Mouse (Mus musculus) midbrain, embryonic 15.5 days (tissue): ENCODE data around the gene Olfr122. TPM values are rescaled to one million over a fixed set of nuclear protein-coding genes. Genes with fewer than 3 reads are reported as not detected.

Experiments used
- ATAC-seq: fragments of 200-750 bp; cut with Nextera tagmentation; replicated peaks from 2 replicates; pipeline ENCODE4 v1.8.0; 2017; ENCODE audit warnings: moderate TSS enrichment
- H3K27ac ChIP-seq: fragments of 300-500 bp; sonication (generic); 2 replicates; pipeline ENCODE4 v1.5.1; 2015; ENCODE audit warnings: mild to moderate bottlenecking, inconsistent platforms
- H3K27me3 ChIP-seq: fragments of 300-500 bp; sonication (generic); replicated peaks from 2 replicates; pipeline ENCODE4 v1.6.1; 2015; ENCODE audit warnings: inconsistent platforms
- H3K36me3 ChIP-seq: fragments of 300-500 bp; sonication (generic); replicated peaks from 2 replicates; pipeline ENCODE4 v1.6.1; 2015; ENCODE audit warnings: inconsistent platforms
- H3K4me1 ChIP-seq: fragments of 300-500 bp; sonication (generic); 2 replicates; pipeline ENCODE4 v1.6.1; 2015; ENCODE audit warnings: inconsistent platforms
- H3K4me2 ChIP-seq: fragments of 300-500 bp; sonication (generic); 2 replicates; pipeline ENCODE4 v1.6.1; 2015; ENCODE audit warnings: inconsistent platforms, mild to moderate bottlenecking, moderate library complexity
- H3K4me3 ChIP-seq: fragments of 300-500 bp; sonication (generic); 2 replicates; pipeline ENCODE4 v1.5.1; 2015; ENCODE audit warnings: mild to moderate bottlenecking, inconsistent platforms
- H3K9ac ChIP-seq: fragments of 300-500 bp; sonication (generic); 2 replicates; pipeline ENCODE4 v1.6.1; 2015; ENCODE audit warnings: mild to moderate bottlenecking, inconsistent platforms
- H3K9me3 ChIP-seq: fragments of 300-500 bp; sonication (generic); 2 replicates; pipeline ENCODE4 v1.6.1; 2016; ENCODE audit warnings: inconsistent platforms
- WGBS: fragments of 180-500 bp; shearing (Covaris S2); methylation state at CpG from one replicate; pipeline ENCODE4 v1.1.7; 2015; ENCODE audit warnings: mixed read lengths; 5-methylcytosine and 5-hydroxymethylcytosine counted together
- polyA plus RNA-seq: library from polyadenylated mRNA; unstranded; fragments of >200 nt; fragmentation: Nextera tagmentation; extraction: Ambion mirVana; gene quantifications from 2 replicates; pipeline ENCODE4 v1.2.1, GENCODE M21; 2015

Gene Olfr122
- not detected in 2 replicates for polyA plus RNA-seq

DNA sequence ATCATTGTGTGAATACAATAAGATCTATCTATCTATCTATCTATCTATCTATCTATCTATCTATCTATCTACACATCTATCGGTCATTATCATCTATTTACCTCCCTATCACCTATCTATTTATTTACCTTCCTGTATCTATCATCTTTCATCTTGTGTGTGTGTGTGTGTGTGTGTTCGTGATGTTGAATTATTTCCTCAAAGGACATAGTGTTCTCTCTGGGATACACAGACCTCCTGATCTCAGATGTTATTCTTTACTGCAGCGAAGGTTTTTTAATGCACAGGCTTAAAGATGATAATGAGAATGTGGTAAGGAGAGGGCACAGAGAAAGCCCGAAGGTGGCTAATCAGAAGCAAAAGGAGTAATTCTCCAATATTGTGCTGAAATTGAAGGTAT is at the start of gene Olfr122:
Gene Olfr122, plus strand, starts transcription at position 301 of the 400 bp plus-strand sequence.
- no peak within 1 kb of the TSS for H3K4me2 ChIP-seq
- no peaks in the 10 kb centered on the region for H3K9me3 ChIP-seq
- ATAC-seq: no peak
- H3K36me3 ChIP-seq: no peaks in the 10 kb centered on the region
- H3K27ac ChIP-seq: no peak within 1 kb of the TSS
- WGBS: 83% methylated on average over 4 of the region's 4 CpGs
- H3K9ac ChIP-seq: no peak within 1 kb of the TSS
- no peaks in the 10 kb centered on the region for H3K4me1 ChIP-seq
- H3K4me3 ChIP-seq: no peak within 1 kb of the TSS
- no peaks in the 10 kb centered on the region for H3K27me3 ChIP-seq

DNA sequence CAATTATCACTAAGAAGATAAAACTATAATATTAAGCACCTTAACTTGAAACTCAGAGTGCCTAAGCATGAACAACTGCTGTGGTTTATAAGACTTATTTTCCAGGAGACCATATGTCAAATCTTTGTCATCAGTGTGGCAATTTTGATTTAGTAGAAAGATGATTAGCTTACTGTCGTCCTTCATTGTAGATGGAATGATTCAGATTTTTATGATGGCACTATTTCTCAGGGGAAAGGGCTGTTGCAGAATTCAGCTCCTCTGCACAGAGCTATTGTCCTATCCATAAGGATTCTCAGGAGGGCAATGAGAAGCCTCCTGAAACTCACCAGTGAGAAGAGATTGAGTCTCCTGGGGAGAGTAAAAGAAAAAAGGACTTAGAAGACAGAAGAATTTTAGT is 46.9 kb upstream of the Olfr122 start, which contains the start of gene Olfr120:
Gene Olfr120, plus strand, starts transcription at position 301 of the 400 bp plus-strand sequence.
- 64% methylated on average over 1 of the region's 1 CpGs for WGBS
- no peak within 1 kb of the TSS for H3K4me3 ChIP-seq
- H3K36me3 ChIP-seq: no peaks in the 10 kb centered on the region
- no peak within 1 kb of the TSS for H3K27ac ChIP-seq
- no peaks in the 10 kb centered on the region for H3K4me1 ChIP-seq
- no peak within 1 kb of the TSS for H3K9ac ChIP-seq
- H3K9me3 ChIP-seq: no peaks in the 10 kb centered on the region
- H3K27me3 ChIP-seq: no peaks in the 10 kb centered on the region
- ATAC-seq: no peak
- no peak within 1 kb of the TSS for H3K4me2 ChIP-seq

DNA sequence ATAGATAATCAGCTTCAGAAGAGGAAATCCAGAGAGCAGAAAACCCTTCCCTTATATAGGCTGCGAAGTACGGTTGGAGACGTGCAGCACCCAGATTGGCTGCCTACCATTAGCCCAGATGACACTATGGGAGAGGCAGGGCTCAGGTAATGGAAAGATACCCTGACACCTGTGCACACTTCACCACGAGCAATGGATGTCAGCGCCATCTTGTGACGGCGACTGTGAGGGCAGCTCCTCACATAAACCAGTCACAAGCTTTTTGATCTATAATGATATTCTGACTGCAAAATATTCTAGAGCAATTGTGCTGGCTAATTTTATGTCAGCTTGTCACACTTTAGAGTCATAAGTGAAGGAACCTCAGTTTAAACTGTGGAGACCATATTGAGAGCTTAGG is 30.3 kb upstream of the Olfr122 start:
- H3K4me1 ChIP-seq: no peaks in the 10 kb centered on the region
- WGBS: 59% methylated on average over 7 of the region's 7 CpGs
- H3K27me3 ChIP-seq: no peaks in the 10 kb centered on the region
- H3K4me2 ChIP-seq: no peak overlapping the region
- no peak overlapping the region for H3K27ac ChIP-seq
- H3K36me3 ChIP-seq: no peaks in the 10 kb centered on the region
- H3K9ac ChIP-seq: no peak overlapping the region
- H3K4me3 ChIP-seq: no peak overlapping the region
- H3K9me3 ChIP-seq: no peaks in the 10 kb centered on the region
- no peak for ATAC-seq

DNA sequence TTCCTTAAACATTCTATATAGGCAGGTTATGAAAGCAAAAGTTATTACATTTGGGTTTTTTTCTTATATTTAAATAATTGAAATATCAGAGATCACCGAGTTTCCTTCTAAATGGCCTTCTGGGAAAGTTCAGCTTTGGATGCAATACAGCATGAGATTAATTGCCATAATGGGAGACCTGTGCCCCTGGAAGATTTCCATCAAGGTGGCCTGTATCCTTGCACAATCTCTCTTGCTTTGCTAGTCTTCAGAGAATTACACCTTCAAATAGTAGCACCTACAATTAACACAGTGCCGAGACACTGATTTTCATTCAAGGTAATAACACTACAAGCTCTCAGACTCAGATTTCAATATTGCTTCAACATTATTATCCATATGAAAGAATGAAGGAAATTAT is 24.8 kb downstream of the Olfr122 start, which contains the start of gene Olfr123:
Gene Olfr123, plus strand, starts transcription at position 301 of the 400 bp plus-strand sequence.
- Histone ChIP-seq H3K4me3 (no peak within 1 kb of the TSS), H3K27me3 (no peaks in the 10 kb centered on the region), H3K9me3 (no peaks in the 10 kb centered on the region), H3K4me2 (no peak within 1 kb of the TSS), H3K36me3 (no peaks in the 10 kb centered on the region), H3K27ac (no peak within 1 kb of the TSS), H3K9ac (no peak within 1 kb of the TSS), H3K4me1 (no peaks in the 10 kb centered on the region)
- WGBS: 90% methylated on average over 2 of the region's 2 CpGs
- no peak for ATAC-seq

DNA sequence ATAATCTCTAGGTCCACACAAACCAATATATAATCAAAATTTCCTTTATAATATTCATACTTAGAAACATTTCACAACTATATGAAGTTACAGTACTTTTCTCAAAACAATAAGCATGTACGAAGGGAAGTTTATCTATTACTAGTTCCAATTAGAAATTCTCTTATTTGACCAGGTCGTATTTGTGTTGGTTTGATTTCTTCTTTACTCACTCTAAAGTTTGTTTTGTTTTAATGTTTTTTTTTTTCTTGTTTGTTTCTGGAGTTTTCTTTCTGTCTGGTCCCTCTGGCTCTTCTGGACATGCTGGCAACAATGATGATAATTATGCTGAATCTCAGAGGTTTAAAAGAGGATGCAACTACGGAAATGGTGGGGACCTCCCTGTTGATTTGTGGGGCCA is 31.2 kb downstream of the Olfr122 start, which contains the start of gene Olfr124:
Gene Olfr124, plus strand, starts transcription at position 301 of the 400 bp plus-strand sequence.
- no peaks in the 10 kb centered on the region for H3K9me3 ChIP-seq
- no peak within 1 kb of the TSS for H3K27ac ChIP-seq
- H3K27me3 ChIP-seq: no peaks in the 10 kb centered on the region
- no peak for ATAC-seq
- no peak within 1 kb of the TSS for H3K4me3 ChIP-seq
- H3K4me1 ChIP-seq: no peaks in the 10 kb centered on the region
- no peak within 1 kb of the TSS for H3K4me2 ChIP-seq
- H3K9ac ChIP-seq: no peak within 1 kb of the TSS
- WGBS: 88% methylated on average over 3 of the region's 3 CpGs
- H3K36me3 ChIP-seq: no peaks in the 10 kb centered on the region

Other genes starting within 250 kb of the Olfr122 start
- not detected in 2 replicates for gene Olfr112, start 199.2 kb upstream of the Olfr122 start, polyA plus RNA-seq
- not detected in 2 replicates for gene Olfr113, start 190.9 kb upstream of the Olfr122 start, polyA plus RNA-seq
- gene Olfr114, start 175.9 kb upstream of the Olfr122 start, polyA plus RNA-seq: not detected in 2 replicates
- gene Olfr115, start 141.5 kb upstream of the Olfr122 start, polyA plus RNA-seq: not detected in 2 replicates
- not detected in 2 replicates for gene Olfr116, start 141.4 kb upstream of the Olfr122 start, polyA plus RNA-seq
- gene Olfr117, start 104.8 kb upstream of the Olfr122 start, polyA plus RNA-seq: not detected in 2 replicates
- not detected in 2 replicates for gene Olfr118, start 101.6 kb upstream of the Olfr122 start, polyA plus RNA-seq
- not detected in 2 replicates for gene Olfr119, start 72.0 kb upstream of the Olfr122 start, polyA plus RNA-seq
- gene Olfr120, start 46.8 kb upstream of the Olfr122 start, polyA plus RNA-seq: not detected in 2 replicates
- not detected in 2 replicates for gene Olfr121, start 19.8 kb upstream of the Olfr122 start, polyA plus RNA-seq
- gene Olfr123, start 24.9 kb downstream of the Olfr122 start, polyA plus RNA-seq: not detected in 2 replicates
- not detected in 2 replicates for gene Olfr124, start 31.3 kb downstream of the Olfr122 start, polyA plus RNA-seq
- gene Olfr125, start 64.3 kb downstream of the Olfr122 start, polyA plus RNA-seq: not detected in 2 replicates
- gene Olfr126, start 78.9 kb downstream of the Olfr122 start, polyA plus RNA-seq: not detected in 2 replicates
- gene Olfr127, start 131.8 kb downstream of the Olfr122 start, polyA plus RNA-seq: not detected in 2 replicates
- not detected in 2 replicates for gene Olfr128, start 151.9 kb downstream of the Olfr122 start, polyA plus RNA-seq
- not detected in 2 replicates for gene Olfr761, start 184.5 kb downstream of the Olfr122 start, polyA plus RNA-seq